Mouse (Mus musculus) spleen, postnatal 0 days (tissue): ENCODE measurements around the gene Snx21. TPM values are rescaled to one million over a fixed set of nuclear protein-coding genes. Genes with fewer than 3 reads are reported as not detected.

Experiments used
- polyA plus RNA-seq: library from polyadenylated mRNA; unstranded; fragments of >200 nt; fragmentation: Nextera tagmentation; extraction: Ambion mirVana; gene quantifications from 2 replicates; pipeline ENCODE4 v1.2.1, GENCODE M21; 2015

Snx21 gene
- 7.1 and 8.2 TPM in 2 replicates for polyA plus RNA-seq

DNA sequence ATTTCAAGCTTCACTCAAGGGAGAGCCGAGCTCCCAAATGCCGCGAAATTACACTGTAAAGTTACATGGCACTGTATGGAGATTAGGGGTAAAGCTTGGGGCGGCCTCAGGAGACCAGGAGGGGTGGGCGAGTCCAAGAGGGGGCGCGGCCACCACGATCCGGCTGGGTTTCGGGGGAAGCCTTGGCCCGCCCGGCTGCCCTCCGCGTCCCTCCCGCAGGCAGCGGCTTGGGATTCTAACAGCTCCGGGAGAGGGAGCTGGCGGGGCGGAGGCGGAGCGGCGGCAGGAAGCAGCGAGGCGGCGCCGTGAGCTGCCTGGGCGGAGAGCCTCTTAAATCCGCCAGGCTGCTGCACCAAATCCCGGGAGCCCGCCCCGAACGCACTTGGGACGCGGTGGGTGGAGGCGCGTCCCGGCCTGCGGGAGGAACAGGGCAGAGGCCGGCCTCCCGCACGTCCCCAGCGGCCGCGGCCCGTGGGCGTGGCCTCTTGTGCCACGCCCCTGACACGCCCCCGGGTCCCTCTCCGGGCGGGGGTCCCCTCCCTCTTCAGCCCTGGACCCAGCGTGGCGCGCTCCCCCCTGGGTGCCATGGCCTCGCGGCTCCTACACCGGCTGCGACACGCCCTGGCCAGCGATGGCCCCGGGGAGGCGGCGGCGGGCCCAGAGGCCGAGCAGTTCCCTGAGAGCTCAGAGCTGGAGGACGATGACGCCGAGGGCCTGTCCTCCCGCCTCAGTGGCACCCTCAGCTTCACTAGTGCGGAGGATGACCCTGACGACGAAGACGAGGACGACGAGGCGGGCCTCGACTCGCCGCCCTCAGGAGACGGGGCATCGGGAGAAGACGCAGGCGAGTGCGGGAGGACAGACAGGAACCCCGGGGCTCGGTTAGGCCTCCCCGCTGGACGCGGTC lies at the start of gene Snx21:
Gene Snx21 (plus strand): TSS at position 343 of the 907 bp plus-strand sequence.

DNA sequence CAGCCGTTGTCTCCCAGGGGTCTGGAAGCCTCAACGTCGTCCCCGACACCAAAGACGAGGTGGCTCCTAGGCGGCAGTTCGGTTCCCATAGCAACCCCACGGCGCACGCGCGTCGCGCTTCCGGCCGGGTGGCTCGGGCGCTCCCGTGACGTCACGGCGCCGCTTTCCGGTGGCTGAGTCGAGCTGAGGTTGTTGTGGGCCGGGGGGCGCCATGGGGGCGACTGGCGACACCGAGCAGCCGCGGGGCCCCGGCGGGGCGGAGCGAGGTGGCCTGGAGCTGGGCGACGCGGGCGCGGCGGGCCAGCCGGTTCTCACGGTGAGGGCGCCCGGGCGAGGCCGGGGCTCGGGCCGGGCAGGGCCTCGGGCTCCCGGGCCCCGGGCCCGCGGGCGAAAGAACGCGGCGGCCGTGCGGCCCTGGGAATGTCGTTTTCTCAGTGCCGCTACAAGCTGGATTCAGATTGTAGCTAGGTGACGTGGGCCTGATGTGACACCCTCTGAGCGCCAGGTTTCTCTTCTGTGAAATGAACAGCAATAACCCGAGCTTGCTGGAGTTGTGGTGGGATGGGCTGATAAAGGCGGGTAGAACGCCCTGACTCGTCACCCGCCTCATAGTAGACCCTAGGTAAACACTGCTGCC lies 39.7 kb upstream of the Snx21 start, which contains the start of the genes Wfdc3 and Dnttip1:
Gene Wfdc3 (minus strand): TSS at position 89 of the 637 bp plus-strand sequence.
Gene Dnttip1 (plus strand): TSS at position 141 of the 637 bp plus-strand sequence.

DNA sequence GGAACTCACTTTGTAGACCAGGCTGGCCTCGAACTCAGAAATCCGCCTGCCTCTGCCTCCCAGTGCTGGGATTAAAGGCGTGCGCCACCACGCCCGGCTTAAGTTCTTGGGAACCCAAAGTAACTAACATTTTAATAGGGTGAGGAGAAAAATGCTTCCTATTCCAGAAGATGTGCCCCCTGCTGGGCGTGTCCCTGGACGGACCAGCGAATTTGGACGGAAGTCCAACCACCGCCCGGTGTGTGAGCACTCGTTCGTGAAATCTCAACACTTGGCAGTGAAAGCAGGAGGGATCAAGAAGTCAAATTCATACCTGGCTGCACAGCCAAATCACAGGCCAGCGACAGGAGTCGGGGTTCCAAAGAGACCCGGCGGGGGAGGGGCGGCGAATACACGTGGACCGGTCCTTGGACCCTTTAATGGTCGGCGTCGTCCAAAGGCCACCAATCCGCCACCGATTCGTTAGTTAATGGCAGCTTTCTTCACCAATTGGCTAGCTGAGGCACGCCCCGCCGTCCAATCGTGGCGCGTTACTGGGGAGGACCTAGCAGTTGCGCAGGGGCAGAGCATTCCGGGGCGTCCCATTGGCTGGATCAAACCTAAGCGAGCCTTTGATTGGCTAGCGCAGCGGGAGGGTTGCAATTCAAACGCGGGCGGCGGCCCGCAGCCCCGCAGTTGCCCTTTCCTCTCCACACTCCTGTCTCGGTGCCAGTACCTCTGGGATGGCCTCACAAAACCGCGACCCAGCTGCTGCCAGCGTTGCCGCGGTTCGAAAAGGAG lies 16.2 kb upstream of the Snx21 start, which contains the start of gene Ube2c:
Gene Ube2c (plus strand): TSS at position 641 of the 780 bp plus-strand sequence.

DNA sequence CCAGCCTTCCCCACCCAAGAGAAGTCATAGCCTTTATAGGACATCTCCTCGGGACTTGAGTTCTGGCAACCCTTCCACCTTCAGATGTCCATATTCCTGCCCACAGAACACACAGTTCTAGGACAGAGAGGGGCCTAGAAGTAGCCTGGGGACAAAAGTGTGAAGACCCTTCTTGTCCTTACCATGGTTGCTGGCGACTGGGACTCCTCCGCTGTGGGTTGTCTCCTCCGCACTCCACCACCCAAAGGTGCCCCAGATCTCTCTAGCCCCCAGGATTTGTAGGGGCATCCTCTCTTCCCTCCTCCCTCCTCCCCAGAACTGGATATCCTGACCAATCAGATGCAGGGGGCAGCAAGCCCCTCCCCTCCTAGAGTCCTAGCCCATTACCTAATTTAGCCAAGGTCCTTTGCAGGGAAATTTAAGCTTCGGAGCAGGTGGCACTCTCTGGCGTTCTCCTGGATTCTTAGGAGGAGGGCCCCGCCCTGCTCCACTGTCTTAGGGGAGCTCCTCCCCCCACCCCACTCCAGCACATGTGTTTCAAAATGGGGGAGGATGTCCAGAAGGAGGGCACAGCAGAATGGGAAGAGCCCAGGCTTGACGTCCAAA lies 6.0 kb upstream of the Snx21 start, which contains the start of gene Tnnc2:
Gene Tnnc2 (minus strand): TSS at position 487 of the 606 bp plus-strand sequence.

DNA sequence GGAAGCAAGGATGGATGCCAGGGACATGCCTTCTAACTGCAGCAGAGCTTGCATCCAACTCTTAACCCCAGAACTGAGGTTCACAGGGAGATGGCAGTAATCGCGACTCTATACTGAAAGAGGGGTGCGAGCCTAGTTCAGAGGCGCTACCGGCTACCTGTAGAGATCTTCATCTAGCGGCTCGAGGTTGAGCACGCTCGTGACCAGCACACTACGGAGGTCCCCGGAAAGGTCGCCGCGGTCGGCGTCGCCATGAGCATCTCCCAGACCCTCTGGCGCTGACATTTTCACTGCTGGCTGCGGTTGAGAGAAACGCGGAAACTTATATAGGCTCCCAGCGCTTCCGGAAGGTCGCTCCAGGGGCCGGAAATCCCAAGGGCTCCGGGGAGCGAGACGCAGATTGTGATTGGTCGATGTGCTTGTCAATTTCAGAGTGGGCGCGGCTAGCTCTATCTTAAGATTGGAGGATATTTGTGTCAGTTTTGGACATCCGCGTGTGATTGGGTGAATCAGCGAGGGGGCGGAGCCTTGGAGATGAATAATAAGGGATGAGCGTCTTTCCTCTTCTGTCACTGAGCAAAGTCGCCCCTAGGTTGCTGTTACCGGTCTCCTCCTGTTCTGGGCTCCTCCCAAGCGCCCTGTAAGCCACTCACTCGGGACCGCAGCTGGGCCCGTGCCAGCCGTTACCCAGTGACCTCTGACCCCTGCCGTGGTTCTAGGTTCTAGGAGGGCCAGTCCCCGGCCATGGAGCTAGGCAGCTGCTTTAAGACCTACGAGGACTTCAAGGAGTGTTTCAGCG lies 19.1 kb downstream of the Snx21 start, which contains the start of the genes Acot8 and Zswim3:
Gene Acot8 (minus strand): TSS at position 350 of the 799 bp plus-strand sequence.
Gene Zswim3 (plus strand): TSS at position 566 of the 799 bp plus-strand sequence.

GRCm38 (mm10) chr2:164822636-164823165 lies 37.1 kb downstream of the Snx21 start, which contains the start of gene Zswim1:
Zswim1 (plus strand) TSS chr2:164822686.

GRCm38 (mm10) chr2:164828437-164828836 lies 42.8 kb downstream of the Snx21 start, which contains the start of gene Spata25:
Spata25 (minus strand) TSS chr2:164828537.

GRCm38 (mm10) chr2:164832748-164833301 lies 47.2 kb downstream of the Snx21 start, which contains the start of gene Ctsa:
Ctsa (plus strand) TSS chr2:164832873.

DNA sequence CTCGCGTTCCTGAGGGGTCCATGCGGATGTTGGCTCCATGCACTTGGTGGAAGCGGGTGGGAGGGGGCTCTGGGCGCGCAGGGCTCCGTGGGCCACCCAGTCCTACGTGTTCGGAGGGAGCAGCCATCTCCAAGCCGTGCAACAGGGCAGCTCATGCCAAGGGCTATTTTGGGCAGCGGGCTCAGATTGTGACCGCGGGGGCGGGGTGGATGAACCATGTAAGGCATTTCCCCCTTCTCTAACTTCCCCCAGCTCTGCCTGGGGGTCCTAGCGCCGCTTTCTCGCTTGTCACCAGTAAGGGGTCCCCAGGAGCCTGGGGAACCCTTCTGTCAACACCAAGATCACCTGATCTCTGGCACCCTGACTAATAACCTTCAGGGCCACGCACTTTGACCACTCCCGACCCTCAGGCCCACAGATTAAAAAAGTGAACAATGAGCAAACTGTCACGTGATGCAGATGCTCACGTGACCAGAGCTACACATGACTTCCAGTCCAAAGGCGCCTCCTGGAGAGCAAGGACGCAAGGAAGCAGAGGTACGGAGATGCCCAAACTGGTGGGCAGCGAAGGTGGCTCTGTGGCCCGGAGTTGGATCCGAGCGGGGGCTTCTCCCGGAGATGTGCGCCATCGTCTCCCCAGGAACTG lies 47.8 kb downstream of the Snx21 start, which contains the start of gene Neurl2:
Gene Neurl2 (minus strand): TSS at position 143 of the 646 bp plus-strand sequence.

Other genes with a start within 250 kb of the Snx21 start
- gene Wfdc2, start 223.4 kb upstream of the Snx21 start, polyA plus RNA-seq: 1.6 and 2.4 TPM in 2 replicates
- not detected in 2 replicates for gene Spint3, start 212.4 kb upstream of the Snx21 start, polyA plus RNA-seq
- 0.22 and 0.31 TPM in 2 replicates for gene Wfdc6a, start 200.4 kb upstream of the Snx21 start, polyA plus RNA-seq
- not detected in 2 replicates for gene Eppin, start 192.2 kb upstream of the Snx21 start, polyA plus RNA-seq
- gene Wfdc6b, start 172.3 kb upstream of the Snx21 start, polyA plus RNA-seq: not detected in 2 replicates
- gene Wfdc8, start 172.2 kb upstream of the Snx21 start, polyA plus RNA-seq: not detected in 2 replicates
- gene Wfdc16, start 147.0 kb upstream of the Snx21 start, polyA plus RNA-seq: not detected in 2 replicates
- not detected in 2 replicates for gene Wfdc10, start 129.8 kb upstream of the Snx21 start, polyA plus RNA-seq
- gene Wfdc9, start 129.2 kb upstream of the Snx21 start, polyA plus RNA-seq: not detected in 2 replicates
- gene Wfdc11, start 111.7 kb upstream of the Snx21 start, polyA plus RNA-seq: not detected in 2 replicates
- not detected in 2 replicates for gene Wfdc13, start 100.7 kb upstream of the Snx21 start, polyA plus RNA-seq
- gene Spint4, start 87.3 kb upstream of the Snx21 start, polyA plus RNA-seq: not detected in 2 replicates
- gene Spint5, start 70.5 kb upstream of the Snx21 start, polyA plus RNA-seq: not detected in 2 replicates
- gene Wfdc3, start 39.9 kb upstream of the Snx21 start, polyA plus RNA-seq: 1.5 and 1.9 TPM in 2 replicates
- 57.5 and 59.2 TPM in 2 replicates for gene Dnttip1, start 39.8 kb upstream of the Snx21 start, polyA plus RNA-seq
- gene Ube2c, start 15.9 kb upstream of the Snx21 start, polyA plus RNA-seq: 603 and 708 TPM in 2 replicates
- gene Tnnc2, start 5.9 kb upstream of the Snx21 start, polyA plus RNA-seq: 0.84 and 1.7 TPM in 2 replicates
- gene Acot8, start 19.1 kb downstream of the Snx21 start, polyA plus RNA-seq: 18.3 and 21.1 TPM in 2 replicates
- gene Zswim3, start 19.3 kb downstream of the Snx21 start, polyA plus RNA-seq: 4.2 and 4.7 TPM in 2 replicates
- gene Zswim1, start 36.9 kb downstream of the Snx21 start, polyA plus RNA-seq: 4.9 and 5.9 TPM in 2 replicates
- not detected in 2 replicates for gene Spata25, start 42.7 kb downstream of the Snx21 start, polyA plus RNA-seq
- gene Ctsa, start 47.0 kb downstream of the Snx21 start, polyA plus RNA-seq: 71.3 and 90.5 TPM in 2 replicates
- 3.3 and 3.9 TPM in 2 replicates for gene Neurl2, start 47.6 kb downstream of the Snx21 start, polyA plus RNA-seq
- 8.5 and 12.7 TPM in 2 replicates for gene Pltp, start 71.9 kb downstream of the Snx21 start, polyA plus RNA-seq
- gene Pcif1, start 93.5 kb downstream of the Snx21 start, polyA plus RNA-seq: 62.6 and 71.6 TPM in 2 replicates
- 4.5 and 5.3 TPM in 2 replicates for gene Zfp335, start 125.9 kb downstream of the Snx21 start, polyA plus RNA-seq
- 88.2 and 122 TPM in 2 replicates for gene Mmp9, start 155.0 kb downstream of the Snx21 start, polyA plus RNA-seq
- 0.45 and 0.57 TPM in 2 replicates for gene Slc12a5, start 175.0 kb downstream of the Snx21 start, polyA plus RNA-seq
- 24.0 and 24.4 TPM in 2 replicates for gene Ncoa5, start 249.0 kb downstream of the Snx21 start, polyA plus RNA-seq